In genomic region chr1:161978173-161978700, GRCm38 (mm10) we compare ENCODE assay signal across 19 mouse cellular contexts. TPM values are rescaled to one million over a fixed set of nuclear protein-coding genes. Genes with fewer than 3 reads are reported as not detected.
DNase-seq lines count a peak whose midpoint lies in the region; ATAC-seq and TF ChIP-seq lines count a peak whose summit lies in the region.
"Had no signal": no experiment of that assay in that cellular context is flagged by ENCODE, and none has a peak within 500 bp of the region (broad histone marks: within the 10 kb centered on the region; RNA-seq: fewer than 3 reads in every experiment).

No protein-coding gene starts in this region.

- no peak for ATAC-seq in embryonic facial prominence, embryonic 13.5 days (ENCODE audit: insufficient number of reproducible peaks, insufficient read depth, low FRiP score, low TSS enrichment, low read depth)
- no peak for ATAC-seq in limb, embryonic 12.5 days (ENCODE audit: insufficient number of reproducible peaks, insufficient read depth, low FRiP score, low TSS enrichment, low read depth)
- ATAC-seq in liver, embryonic 12.5 days: no peak
- ATAC-seq: forebrain, embryonic 16.5 days; intestine, embryonic 15.5 days had no signal

- no peak overlapping the region for H3K4me2 ChIP-seq in embryonic facial prominence, embryonic 13.5 days
- H3K4me2 ChIP-seq in limb, embryonic 12.5 days: no peak overlapping the region
- no peak overlapping the region for H3K4me2 ChIP-seq in liver, embryonic 12.5 days
- H3K4me2 ChIP-seq: heart, embryonic 12.5 days; hindbrain, embryonic 14.5 days; intestine, embryonic 15.5 days had no signal

- H3K4me1 ChIP-seq in testis, adult 2 months (ENCODE audit: control insufficient read depth, insufficient read depth, low read length): peaks cover 12% of the 10 kb centered on the region
- H3K4me1 ChIP-seq in embryonic facial prominence, embryonic 13.5 days: peaks cover 61% of the 10 kb centered on the region
- H3K4me1 ChIP-seq in limb, embryonic 12.5 days (replicated peaks): peaks cover 65% of the 10 kb centered on the region
- H3K4me1 ChIP-seq in liver, embryonic 12.5 days: peaks cover 23% of the 10 kb centered on the region

- no peak overlapping the region for H3K9ac ChIP-seq in embryonic facial prominence, embryonic 13.5 days
- H3K9ac ChIP-seq in limb, embryonic 12.5 days (replicated peaks): no peak overlapping the region
- H3K9ac ChIP-seq in liver, embryonic 12.5 days: no peak overlapping the region
- H3K9ac ChIP-seq: heart, embryonic 12.5 days; hindbrain, embryonic 14.5 days; intestine, embryonic 15.5 days had no signal

- WGBS in embryonic facial prominence, embryonic 13.5 days: 78% methylated on average over 5 of the region's 5 CpGs
- 77% methylated on average over 5 of the region's 5 CpGs for WGBS in limb, embryonic 12.5 days
- 66% methylated on average over 5 of the region's 5 CpGs for WGBS in liver, embryonic 12.5 days (ENCODE audit: insufficient replicate concordance)

- H3K36me3 ChIP-seq in testis, adult 2 months (ENCODE audit: control insufficient read depth, insufficient read depth, low read length): no peaks in the 10 kb centered on the region
- no peaks in the 10 kb centered on the region for H3K36me3 ChIP-seq in embryonic facial prominence, embryonic 13.5 days
- H3K36me3 ChIP-seq in limb, embryonic 12.5 days: no peaks in the 10 kb centered on the region
- H3K36me3 ChIP-seq in liver, embryonic 12.5 days: no peaks in the 10 kb centered on the region
- H3K36me3 ChIP-seq: heart, embryonic 12.5 days; hindbrain, embryonic 10.5 days; intestine, embryonic 15.5 days had no signal

- TF ChIP-seq CTCF in testis, adult 2 months (IDR thresholded peaks at IDR 0.05; ENCODE audit: control insufficient read depth, insufficient read depth, insufficient replicate concordance, low read depth, low read length): no peak

- H3K4me3 ChIP-seq in testis, adult 2 months (ENCODE audit: control insufficient read depth, low read depth, low read length): peak overlapping the region; percentile 46
- no peak overlapping the region for H3K4me3 ChIP-seq in embryonic facial prominence, embryonic 13.5 days
- H3K4me3 ChIP-seq in limb, embryonic 12.5 days (replicated peaks): no peak overlapping the region
- no peak overlapping the region for H3K4me3 ChIP-seq in liver, embryonic 12.5 days
- H3K4me3 ChIP-seq: heart, embryonic 12.5 days; hindbrain, embryonic 10.5 days; intestine, embryonic 15.5 days had no signal

- H3K27me3 ChIP-seq in testis, adult 2 months (ENCODE audit: control insufficient read depth, insufficient read depth, low read length): no peaks in the 10 kb centered on the region
- no peaks in the 10 kb centered on the region for H3K27me3 ChIP-seq in embryonic facial prominence, embryonic 13.5 days
- H3K27me3 ChIP-seq in limb, embryonic 12.5 days: no peaks in the 10 kb centered on the region
- H3K27me3 ChIP-seq in liver, embryonic 12.5 days (replicated peaks): no peaks in the 10 kb centered on the region
- H3K27me3 ChIP-seq: heart, embryonic 12.5 days; intestine, embryonic 15.5 days had no signal

- H3K27ac ChIP-seq in testis, adult 2 months (ENCODE audit: control insufficient read depth, insufficient read depth, low read depth, low read length): no peak overlapping the region
- H3K27ac ChIP-seq in embryonic facial prominence, embryonic 13.5 days: peak overlapping the region; percentile 81
- peak overlapping the region; percentile 87 for H3K27ac ChIP-seq in limb, embryonic 12.5 days
- H3K27ac ChIP-seq in liver, embryonic 12.5 days: no peak overlapping the region
- H3K27ac ChIP-seq: hindbrain, embryonic 14.5 days; intestine, embryonic 15.5 days had no signal

- DNase-seq in testis, postnatal 10 days (ENCODE audit: low spot score): no peak
- DNase-seq in MN1 (ENCODE audit: low spot score): no peak
- DNase-seq in thymus, postnatal 4 days: no peak
- DNase-seq: adrenal gland, postnatal 14 days; cerebellum, adult 11-12 months; cerebellum, adult 9-10 months; cerebellum, postnatal 25 days had no signal

- no peaks in the 10 kb centered on the region for H3K9me3 ChIP-seq in embryonic facial prominence, embryonic 13.5 days
- H3K9me3 ChIP-seq in limb, embryonic 12.5 days: no peaks in the 10 kb centered on the region
- H3K9me3 ChIP-seq in liver, embryonic 12.5 days (replicated peaks): no peaks in the 10 kb centered on the region
- H3K9me3 ChIP-seq: G1E; heart, embryonic 12.5 days; hindbrain, embryonic 10.5 days; intestine, embryonic 15.5 days had no signal

- TF ChIP-seq POLR2A in testis, adult 2 months (IDR thresholded peaks at IDR 0.05; ENCODE audit: control insufficient read depth, low read depth, low read length): no peak

RNA-seq across cellular contexts. Expression of gene 4930558K02Rik, which starts 1.2 kb away (rescaled TPM):
- polyA plus RNA-seq in testis, adult 2 months (2012; rRNA removed): 12.8 and 18.1 TPM in 2 replicates
- not detected in 2 replicates for polyA plus RNA-seq in embryonic facial prominence, embryonic 13.5 days (2015; fragmentation: Nextera tagmentation; extraction: Ambion mirVana)
- polyA plus RNA-seq in limb, embryonic 12.5 days (2016; fragmentation: Nextera tagmentation; extraction: Ambion mirVana): not detected in 2 replicates
- not detected in 2 replicates for polyA plus RNA-seq in liver, embryonic 12.5 days (2016; fragmentation: Nextera tagmentation; extraction: Ambion mirVana)
- polyA plus RNA-seq: forebrain, embryonic 11.5 days; forebrain, embryonic 16.5 days; G1E; heart, embryonic 12.5 days; heart, embryonic 16.5 days; hindbrain, embryonic 10.5 days; intestine, embryonic 15.5 days had no signal

RNA-seq across cellular contexts. Expression of gene Pigc, which starts 9.3 kb away (rescaled TPM):
- polyA plus RNA-seq in testis, adult 2 months (2012; rRNA removed): 30.6 and 41.5 TPM in 2 replicates
- 50.4 and 51.4 TPM in 2 replicates for polyA plus RNA-seq in embryonic facial prominence, embryonic 13.5 days (2015; fragmentation: Nextera tagmentation; extraction: Ambion mirVana)
- polyA plus RNA-seq in limb, embryonic 12.5 days (2016; fragmentation: Nextera tagmentation; extraction: Ambion mirVana): 43.2 and 45.9 TPM in 2 replicates
- 12.2 and 14.7 TPM in 2 replicates for polyA plus RNA-seq in liver, embryonic 12.5 days (2016; fragmentation: Nextera tagmentation; extraction: Ambion mirVana)

Comparison
In these comparisons a context has a peak if more than half of its experiments do, and no peak if none do; other contexts are left out.
1. H3K27ac ChIP-seq: peak in embryonic facial prominence, embryonic 13.5 days (single experiment) and limb, embryonic 12.5 days (single experiment); none in testis, adult 2 months (single experiment) and liver, embryonic 12.5 days (single experiment).
2. RNA of gene 4930558K02Rik, which starts 1.2 kb away (polyA plus RNA-seq): 12.8 to 18.1 TPM in testis, adult 2 months; not detected in embryonic facial prominence, embryonic 13.5 days, not detected in limb, embryonic 12.5 days and not detected in liver, embryonic 12.5 days; every median in the first group is over 10 times any median in the second.